Mouse (Mus musculus) frontal cortex, postnatal 14 days (tissue): ENCODE results near the gene Arhgef25.
"Not testable (repeated sequence)": the region's sequence is repeated elsewhere in the genome, so short reads cannot be mapped to it uniquely, and the experiment has no call there.

Experiments used
- DNase-seq, 2 experiments: peaks; one replicate each; pipeline ENCODE4 v3.0.0; 2022; ENCODE audit warnings: low spot score in 2 of 2

Gene Arhgef25

DNA sequence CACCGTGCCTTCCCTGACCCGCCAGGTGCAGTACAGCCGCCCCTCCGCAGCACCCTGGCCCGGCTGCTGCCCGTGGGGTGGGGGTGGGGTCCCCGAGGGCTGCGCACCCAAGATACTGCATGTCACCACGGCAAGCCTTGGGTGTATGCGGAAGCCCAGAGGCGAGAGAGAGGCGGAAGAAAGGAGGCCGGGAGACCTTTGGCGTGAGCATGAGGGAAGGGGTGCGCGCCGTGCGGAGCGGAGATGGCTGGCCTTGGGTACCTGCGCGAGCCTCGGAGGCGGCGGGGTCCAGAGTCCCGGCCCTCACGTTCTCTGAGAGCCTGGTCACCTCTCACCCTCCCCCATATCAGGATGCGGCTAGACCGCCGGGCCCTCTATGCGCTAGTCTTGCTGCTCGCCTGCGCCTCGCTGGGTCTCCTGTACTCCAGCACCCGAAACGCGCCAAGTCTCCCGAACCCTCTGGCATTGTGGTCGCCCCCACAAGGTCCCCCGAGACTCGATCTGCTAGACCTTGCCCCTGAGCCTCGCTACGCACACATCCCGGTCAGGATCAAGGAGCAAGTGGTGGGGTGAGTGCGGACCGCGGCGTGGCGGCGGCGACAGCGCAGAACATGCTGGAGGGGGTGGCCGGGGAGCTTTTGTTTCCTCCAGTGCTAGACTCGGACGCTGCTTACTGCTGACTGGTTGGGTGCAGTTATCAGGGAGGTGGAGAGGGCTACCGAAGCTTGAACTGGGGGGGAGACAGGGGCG is 24.1 kb downstream of the Arhgef25 start:
- no peak for DNase-seq

DNA sequence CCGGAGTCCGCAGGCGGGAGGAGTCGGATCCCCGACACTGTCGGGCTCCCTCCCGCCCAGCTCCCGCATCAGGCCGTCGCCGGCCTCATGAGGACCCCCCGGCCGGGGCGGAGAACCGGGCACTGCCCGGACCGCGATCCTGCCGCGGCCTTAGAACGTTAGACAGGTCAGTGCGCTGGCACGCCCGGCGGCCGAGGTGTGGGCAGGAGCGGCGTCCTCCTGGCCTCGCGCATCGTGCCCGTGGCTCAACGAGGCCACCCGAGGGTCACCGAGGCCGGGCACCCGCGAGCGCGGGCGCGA is 24.6 kb downstream of the Arhgef25 start:
- DNase-seq, result no peak

DNA sequence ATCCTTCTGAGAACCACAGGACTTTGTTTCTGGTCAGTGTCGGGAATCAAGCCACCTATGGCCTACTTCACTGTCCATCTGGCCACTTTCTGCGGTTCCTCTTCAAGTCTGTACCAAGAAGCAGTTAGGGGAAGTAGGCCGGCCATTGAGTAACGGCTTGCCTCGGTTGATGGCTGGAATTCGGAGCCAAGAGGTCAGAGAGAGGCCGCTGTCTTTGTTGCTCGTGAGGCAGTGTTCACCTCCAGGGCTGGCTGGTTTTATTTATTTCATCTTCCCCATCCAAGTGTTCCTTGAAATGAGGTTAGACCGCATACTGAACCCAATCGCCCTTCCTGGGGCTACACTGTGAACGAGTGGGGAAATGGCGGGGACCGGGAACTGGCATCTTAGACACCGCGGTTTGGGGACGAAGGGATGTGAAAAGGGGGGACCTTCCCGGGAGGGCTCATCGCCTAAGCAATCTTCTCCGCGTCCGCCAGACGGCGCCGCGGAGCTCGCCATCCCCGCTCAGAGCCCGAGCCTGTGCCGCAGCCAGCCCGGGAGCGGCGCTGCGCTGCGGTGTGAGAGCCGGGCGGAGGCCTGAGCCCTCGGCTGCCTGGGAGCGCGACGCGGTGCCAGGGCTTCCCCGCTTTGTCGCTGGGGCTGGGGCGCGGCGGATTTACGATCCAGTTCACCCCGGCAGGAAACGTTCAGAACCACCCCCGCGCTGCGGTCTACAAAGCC is 25.1 kb downstream of the Arhgef25 start, which contains the start of gene B4galnt1:
Gene B4galnt1, plus strand, starts transcription at position 595 of the 723 bp plus-strand sequence.
- peak in 1 of 2 experiments; percentile 69 for DNase-seq

DNA sequence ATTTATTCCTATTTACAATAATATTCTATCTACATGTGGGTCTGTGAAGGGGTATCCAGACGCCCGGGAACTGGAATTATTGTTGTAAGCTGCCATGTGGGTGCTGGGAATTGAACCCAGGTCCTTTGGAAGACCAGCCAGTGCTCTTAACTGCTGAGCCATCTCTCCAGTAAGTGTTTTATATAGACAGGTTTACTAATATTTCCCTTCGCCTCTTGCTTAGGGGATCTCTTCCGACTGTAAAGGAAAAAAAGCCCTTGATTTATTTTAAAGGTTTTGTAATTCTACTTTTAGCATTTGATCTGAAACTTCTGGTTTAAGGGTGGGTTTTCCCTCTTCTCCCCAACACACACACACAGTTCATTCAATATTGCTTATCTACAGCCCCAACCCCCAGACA is 25.7 kb downstream of the Arhgef25 start:
- DNase-seq, result no peak

DNA sequence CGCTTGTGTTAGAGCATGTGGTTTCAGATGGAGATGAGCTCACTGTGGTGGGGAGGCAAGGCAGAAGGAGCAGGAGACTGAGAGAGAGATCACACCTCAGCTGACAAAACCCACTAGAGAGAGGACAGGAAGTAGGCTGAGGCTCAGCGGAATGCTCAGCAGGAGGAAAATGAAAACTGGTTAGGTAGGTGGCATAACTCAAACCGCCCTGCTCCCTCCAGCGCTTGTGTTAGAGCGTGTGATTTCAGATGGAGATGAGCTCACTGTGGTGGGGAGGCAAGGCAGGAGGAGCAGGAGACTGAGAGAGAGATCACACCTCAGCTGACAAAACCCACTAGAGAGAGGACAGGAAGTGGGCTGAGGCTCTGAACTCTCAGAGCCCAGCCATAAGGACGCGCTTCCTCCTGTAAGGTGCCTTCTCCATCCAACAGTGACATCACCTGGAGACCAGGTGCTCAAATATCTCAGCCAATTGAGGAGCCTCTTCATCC is 27.1 kb downstream of the Arhgef25 start:
- DNase-seq, result not testable (repeated sequence)

DNA sequence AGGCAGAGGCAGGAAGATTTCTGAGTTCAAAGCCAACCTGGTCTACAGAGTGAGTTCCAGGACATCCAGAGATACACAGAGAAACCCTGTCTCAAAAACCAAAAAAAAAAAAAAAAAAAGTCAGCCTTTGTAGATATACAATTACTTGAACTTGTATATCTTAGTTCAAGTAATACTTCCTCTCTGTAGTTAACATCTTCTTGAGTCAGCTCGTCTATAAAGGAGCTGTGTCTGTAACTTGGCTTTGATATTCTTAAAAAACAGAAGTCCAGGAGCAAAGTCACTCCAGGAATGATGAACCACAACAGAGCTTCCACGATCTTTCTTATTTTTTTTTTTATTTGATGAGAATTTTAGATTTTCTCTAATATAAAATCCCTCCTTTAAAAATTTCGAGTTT is 29.2 kb downstream of the Arhgef25 start:
- DNase-seq, result no peak

DNA sequence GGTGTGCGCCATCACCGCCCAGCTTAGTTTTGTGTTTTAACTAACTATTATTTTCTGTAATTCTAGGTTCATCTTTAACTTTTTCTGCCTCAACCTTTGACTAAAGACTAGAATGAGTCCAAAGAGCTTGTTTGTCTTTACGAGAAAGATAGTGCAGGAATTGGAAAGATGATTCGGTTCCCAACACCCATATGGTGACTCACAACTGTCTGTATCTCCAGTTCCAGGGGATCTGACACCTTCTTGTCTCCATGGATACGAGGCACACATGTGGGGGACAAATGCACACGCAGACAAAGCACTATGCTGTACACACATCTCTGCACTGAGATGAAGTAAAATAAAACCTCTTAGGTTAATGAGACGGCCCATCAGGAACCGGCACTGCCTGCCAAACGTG is 29.8 kb downstream of the Arhgef25 start:
- no peak for DNase-seq

DNA sequence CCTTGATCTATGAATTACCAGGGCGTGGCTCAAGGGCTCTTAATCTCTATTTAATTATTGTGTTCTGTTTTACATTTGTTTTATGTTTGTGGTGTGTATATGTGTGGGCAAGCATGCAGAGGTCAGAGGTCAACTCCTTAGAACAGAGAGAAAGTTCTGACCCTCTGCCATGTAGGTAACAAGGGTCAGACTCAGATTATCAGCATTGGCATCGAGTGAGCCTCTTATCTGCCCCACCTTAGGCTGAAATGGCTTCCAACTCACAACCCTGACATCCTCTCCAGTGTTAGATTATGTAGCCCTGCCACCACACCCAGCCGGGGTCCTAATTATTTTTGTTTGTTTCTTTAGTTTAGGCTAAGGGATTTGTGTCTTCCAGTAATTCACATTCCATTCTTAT is 31.4 kb downstream of the Arhgef25 start:
- no peak for DNase-seq

DNA sequence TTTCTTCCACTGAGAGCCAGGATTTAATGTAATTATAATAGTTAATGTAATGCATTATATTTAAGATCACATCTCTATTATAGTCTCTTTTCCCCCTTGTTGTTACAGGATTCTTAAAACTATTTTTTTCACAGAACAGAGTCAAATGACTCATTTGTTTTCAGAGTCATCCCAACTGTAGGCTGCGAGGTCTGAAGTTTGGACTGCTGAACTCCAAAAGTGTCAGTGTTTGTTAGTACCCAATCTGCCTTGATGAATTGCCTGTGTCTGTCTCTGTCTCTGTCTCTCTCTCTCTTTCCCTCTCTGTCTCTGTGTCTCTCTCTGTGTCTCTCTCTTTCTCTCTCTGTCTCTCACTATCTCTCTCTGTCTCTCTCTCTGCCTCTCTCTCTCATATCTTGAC is 33.4 kb downstream of the Arhgef25 start:
- no peak for DNase-seq

DNA sequence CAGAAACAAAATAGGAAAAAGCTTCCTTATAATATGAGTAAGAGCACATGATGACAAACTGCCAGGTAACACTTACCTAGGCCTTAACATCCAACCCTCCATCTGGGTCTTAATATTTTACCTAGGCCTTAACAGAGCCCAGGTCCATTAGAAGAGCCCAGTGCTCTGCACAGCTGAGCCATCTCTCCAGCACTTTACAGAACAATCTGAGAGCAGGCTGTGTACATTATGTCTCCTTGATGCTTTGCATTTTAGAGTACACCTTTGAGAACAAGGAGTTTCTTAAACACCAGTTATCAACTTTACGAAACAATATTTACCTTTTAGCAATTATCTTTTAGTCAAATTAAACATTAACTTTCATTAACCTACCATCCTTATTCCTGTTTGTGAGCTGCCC is 33.8 kb downstream of the Arhgef25 start:
- DNase-seq, result no peak

DNA sequence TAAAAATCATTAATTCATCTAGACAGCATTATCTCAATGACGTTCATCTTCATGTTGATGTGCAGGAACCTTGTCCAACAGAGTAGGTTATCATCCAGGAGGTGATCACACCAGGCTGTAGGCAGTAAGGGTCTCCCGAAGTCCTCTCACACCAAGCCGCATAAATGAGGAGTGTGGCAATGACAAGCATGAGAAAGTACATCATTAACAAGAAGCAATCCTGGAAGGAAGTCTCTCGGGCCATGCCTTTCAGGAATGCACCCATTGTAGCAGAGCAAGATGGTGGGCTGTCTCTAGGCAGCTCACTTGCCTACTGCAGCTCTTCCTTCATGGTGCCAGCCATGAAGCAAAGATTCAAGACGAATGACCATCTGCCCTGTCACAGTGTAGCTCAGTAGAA is 35.2 kb downstream of the Arhgef25 start:
- DNase-seq, result no peak

DNA sequence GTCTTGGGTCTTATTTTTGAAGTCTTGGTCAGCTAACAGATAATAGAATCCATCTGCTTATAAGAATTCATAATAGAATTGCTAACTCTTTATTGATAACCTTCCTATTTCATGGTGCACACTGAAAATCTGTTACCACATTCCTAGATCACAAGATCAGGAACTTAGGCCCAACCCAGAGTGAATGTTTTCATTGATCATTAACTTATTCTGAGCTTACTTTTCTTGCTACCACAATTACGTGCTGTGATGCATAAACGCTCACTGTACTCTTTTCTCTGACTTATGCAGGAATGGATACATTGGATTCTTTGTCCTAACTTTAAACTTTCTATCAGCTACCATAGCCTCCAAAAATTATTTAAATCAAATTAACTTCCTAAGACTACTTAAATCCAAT is 35.6 kb downstream of the Arhgef25 start:
- DNase-seq, result no peak

DNA sequence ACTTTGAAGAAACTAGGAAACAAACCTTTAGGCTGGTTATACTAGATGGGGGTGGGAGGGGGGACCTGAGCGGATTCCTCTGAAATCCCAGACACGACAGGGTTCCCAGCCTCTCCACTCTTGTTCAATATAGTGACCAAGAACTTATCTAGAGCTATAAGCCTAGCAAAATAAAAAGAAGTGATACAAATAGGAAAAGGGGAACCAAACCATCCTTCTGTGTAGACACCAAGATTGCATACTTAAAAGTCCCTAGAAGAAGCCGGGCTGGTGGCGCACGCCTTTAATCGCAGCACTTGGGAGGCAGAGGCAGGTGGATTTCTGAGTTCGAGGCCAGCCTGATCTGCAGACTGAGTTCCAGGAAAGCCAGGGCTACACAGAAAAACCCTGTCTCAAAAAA is 36.6 kb downstream of the Arhgef25 start:
- DNase-seq, result no peak

DNA sequence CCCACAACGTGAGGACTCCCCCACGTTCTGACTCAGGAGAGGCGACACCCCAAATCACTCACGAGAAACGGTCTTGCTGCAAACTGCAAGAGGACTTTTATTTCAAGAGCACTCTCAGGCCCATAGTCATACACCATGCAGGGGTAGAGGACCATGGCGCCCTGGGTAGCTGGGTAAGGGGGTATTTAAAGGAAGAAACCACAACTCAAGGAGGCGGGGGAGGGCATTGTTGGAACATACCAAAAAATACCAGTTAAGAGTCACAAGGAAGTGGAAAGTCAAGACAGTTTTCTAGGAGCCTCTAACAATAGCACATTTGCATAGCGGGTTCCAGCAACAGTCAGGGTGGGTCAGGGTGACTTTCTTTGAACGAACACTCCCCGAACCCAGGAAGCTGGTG is 37.3 kb downstream of the Arhgef25 start:
- not testable (repeated sequence) for DNase-seq

DNA sequence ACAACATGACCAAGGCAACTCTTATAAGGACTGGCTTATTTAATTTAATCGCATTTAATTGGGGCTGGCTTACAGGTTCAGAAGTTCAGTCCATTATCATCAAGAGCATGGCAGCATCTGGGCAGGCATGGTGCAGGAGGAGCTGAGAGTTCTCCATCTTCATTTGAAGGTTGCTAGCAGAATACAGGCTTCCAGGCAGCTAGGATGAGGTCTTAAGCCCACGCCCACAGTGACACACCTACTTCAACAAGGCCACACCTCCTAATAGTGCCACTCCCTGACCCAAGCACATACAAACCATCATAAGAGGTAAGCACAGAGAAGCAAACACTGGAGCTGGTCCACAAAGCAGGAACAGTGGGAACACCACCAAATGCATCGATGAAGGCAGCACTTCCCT is 38.6 kb downstream of the Arhgef25 start:
- not testable (repeated sequence) for DNase-seq

DNA sequence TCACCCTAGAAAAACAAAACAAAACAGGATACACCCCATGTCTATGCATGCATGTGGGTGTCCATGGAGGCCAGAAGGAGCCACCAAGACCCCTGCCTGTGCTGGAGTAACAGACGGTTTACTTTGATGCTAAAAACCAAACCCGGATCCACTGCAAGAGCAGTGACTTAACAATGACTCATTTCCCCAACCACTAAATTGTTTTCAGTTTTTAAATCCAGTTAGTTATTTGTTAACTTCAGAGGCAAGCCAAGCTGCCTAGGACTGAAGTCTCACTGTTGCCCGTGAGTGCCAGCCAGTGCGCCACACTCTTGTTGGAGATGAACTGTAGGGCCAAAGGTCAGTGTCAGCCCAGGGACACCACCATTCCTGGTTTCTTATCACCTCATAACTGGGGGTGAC is 39.4 kb downstream of the Arhgef25 start:
- no peak for DNase-seq

DNA sequence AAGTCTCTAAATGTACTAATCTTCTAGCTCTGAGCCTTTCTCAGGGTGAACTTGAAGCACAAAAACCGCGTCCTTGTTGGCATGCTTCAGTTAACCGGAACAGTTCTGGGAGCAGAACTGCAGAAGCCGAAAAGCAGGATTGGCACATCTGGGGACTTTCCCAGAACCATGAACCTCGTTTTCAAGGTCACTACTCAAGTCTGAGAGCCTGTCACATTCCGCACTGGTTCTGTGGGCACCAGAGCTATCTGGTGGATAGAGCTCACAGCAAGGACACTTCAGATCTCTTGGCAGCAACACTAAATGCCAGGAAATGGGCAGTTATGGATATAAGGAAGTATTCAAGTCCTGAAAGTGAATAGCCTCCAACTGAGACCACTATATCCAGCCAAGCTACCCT is 42.7 kb downstream of the Arhgef25 start:
- DNase-seq, result no peak

DNA sequence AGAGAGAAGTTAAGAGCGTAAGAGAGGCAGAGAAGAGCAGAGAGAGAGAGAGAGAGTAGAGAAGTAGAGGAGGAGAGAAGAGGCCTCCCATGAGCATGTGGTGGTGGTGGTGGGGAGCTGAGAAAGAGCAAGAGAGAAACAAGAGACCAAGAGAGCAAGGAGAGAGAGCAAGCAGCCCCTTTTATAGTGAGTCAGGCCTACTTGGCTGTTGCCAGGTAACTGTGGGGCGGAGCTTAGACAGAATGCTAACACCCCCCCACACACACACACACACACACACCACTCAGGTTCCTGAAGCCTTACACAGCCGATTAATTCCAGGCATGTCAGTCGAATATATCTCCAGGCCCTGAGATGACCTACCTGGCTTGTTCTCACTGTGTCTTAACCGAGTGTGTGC is 44.6 kb downstream of the Arhgef25 start:
- no peak for DNase-seq

DNA sequence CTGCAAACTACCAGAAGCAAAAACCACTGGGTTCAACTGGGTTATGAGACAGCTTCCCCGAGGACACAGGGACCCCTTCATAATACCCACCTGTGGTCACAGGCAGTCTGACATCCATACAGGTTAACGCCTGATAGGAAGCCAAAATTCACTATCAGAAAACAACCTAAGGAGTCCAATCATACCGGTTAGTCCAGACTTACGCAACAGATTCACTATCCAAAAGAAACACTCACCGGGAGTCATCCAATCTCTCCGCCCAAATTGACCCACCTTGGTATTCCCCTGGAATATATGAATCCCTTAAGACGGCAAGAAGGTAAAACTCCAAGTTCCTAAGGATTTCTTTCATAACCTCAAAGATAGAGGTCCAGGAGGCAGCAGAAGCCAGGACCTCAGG is 45.3 kb downstream of the Arhgef25 start:
- no peak for DNase-seq

DNA sequence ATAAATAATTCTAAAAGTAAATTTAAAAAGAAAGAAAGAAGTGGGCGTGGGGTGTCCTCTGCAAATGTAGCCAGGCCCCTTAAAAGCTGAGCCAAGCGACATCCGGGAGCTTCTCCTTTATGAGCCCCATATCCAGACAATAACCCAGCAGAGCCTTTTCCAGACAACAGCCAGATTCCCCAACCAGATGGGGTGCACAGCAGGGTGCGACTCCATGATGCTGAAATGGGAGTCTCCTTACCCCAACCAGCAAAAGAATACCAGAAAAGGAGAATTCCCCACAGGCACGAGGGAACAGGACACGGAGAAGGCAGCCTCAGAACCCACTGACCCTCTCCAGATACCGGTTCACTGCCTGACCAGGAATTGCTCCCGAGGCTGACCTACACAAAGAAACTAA is 46.7 kb downstream of the Arhgef25 start:
- no peak for DNase-seq

DNA sequence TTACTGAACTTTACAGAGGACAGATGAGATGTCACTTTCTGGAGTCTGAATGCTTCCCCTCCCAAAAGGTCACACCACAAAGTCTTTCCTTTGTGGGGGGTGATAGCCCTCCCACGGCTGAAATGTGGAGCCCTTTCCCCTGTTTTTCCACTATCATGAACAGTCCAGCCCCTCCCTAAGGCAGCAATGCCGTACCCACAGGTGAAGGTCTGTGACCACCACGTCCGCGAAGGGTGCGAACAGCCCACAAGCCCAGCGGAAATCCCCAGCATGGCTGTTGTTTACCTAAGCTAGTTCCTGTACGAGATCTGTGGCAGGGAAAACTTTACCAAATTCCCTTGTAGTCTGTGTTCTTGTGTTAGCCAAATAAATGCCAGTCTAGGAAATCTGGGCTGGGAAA is 48.4 kb downstream of the Arhgef25 start:
- no peak for DNase-seq

DNA sequence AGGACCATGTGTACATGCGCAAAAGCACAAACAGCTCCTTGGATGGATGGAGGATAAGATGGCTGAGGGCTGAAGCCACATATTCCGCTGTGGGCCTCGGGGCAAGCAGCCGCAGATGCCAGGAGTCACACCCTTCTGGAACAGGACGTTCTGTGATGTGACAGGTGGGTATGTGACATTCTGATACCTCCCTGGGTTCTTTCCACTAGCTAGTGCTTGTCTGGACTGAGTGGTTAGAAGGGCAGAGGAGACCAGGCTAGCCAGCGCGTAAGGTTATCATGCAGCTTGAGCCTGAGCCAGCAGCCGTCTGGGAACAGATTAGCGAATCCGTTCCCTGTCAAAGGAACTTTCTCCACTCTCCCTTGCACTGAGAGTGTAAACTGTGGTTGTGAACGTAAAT is 48.9 kb downstream of the Arhgef25 start:
- no peak for DNase-seq

DNA sequence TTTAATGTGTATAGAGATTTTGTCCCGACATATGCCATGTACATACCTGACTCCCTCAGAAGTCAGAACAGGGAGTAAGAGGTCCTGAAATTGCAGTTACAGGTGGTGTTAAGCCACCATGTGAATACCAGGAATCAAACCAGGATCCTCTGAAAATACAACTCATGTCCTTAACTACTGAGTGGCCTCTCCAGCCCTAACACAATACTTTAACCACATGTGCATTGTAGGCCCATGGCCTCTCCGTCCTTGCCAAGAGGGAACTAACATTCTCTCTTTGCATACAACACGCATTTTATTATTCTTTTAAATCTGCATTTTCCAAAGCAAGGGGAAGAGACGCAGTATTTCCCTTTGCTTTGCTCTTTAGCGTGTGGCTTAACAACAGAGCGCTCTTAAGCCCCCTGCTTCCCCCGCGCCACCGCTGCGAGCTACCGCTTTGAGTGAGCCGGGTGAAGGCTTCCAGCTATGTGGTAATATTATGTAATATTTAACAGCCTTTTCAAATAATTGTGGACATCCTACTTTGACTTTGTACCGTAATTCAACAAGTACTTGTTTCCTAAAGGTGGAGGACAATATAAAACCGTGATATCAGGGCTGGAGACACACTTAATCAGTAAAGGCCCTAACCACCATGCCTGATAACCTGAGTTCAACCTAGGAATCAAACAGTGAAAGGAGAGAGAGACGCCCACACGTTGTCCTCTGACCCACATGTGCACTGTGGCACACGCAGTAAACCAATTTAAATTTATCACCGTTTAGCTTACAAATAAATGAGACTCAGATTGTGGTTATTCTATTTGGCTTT is 51.3 kb downstream of the Arhgef25 start:
- no peak for DNase-seq
